Mouse (Mus musculus): ENCODE measurements around the gene Plekhh2.
"Not testable (repeated sequence)": the region's sequence is repeated elsewhere in the genome, so short reads cannot be mapped to it uniquely, and the experiment has no call there.

Gene Plekhh2

GRCm38 (mm10) chr17:84512516-84513085 lies 906 bp downstream of the Plekhh2 start:
- no peak for DNase-seq (ENCODE audit: low spot score in 2 of 2)

GRCm38 (mm10) chr17:84515901-84516300 lies 4.2 kb downstream of the Plekhh2 start:
- DNase-seq (ENCODE audit: low spot score in 2 of 2), result no peak

- no peak for DNase-seq (ENCODE audit: low spot score in 2 of 2)
Measured at GRCm38 (mm10) chr17:84519346-84519745, 7.7 kb downstream of the Plekhh2 start.

- no peak for DNase-seq (ENCODE audit: low spot score in 2 of 2)
Measured at GRCm38 (mm10) chr17:84520057-84520456, 8.4 kb downstream of the Plekhh2 start.

- DNase-seq (ENCODE audit: low spot score in 2 of 2), result no peak
Measured at GRCm38 (mm10) chr17:84529356-84529755, 17.7 kb downstream of the Plekhh2 start.

GRCm38 (mm10) chr17:84530202-84530796 lies 18.6 kb downstream of the Plekhh2 start:
- DNase-seq (ENCODE audit: low spot score in 2 of 2), result no peak

GRCm38 (mm10) chr17:84532909-84533499 lies 21.3 kb downstream of the Plekhh2 start:
- no peak for DNase-seq (ENCODE audit: low spot score in 2 of 2)

GRCm38 (mm10) chr17:84533841-84534240 lies 22.1 kb downstream of the Plekhh2 start:
- DNase-seq (ENCODE audit: low spot score in 2 of 2), result no peak

- DNase-seq (ENCODE audit: low spot score in 2 of 2), result no peak
Measured at GRCm38 (mm10) chr17:84534632-84535031, 22.9 kb downstream of the Plekhh2 start.

- DNase-seq (ENCODE audit: low spot score in 2 of 2), result no peak
Measured at GRCm38 (mm10) chr17:84535226-84535625, 23.5 kb downstream of the Plekhh2 start.

GRCm38 (mm10) chr17:84537301-84537700 lies 25.6 kb downstream of the Plekhh2 start:
- no peak for DNase-seq (ENCODE audit: low spot score in 2 of 2)

GRCm38 (mm10) chr17:84537966-84538365 lies 26.3 kb downstream of the Plekhh2 start:
- no peak for DNase-seq (ENCODE audit: low spot score in 2 of 2)

- no peak for DNase-seq (ENCODE audit: low spot score in 2 of 2)
Measured at GRCm38 (mm10) chr17:84540603-84541002, 28.9 kb downstream of the Plekhh2 start.

- peak; percentile 15 to 33 for DNase-seq (ENCODE audit: low spot score in 2 of 2)
Measured at GRCm38 (mm10) chr17:84550902-84551877, 39.5 kb downstream of the Plekhh2 start.

- no peak for DNase-seq (ENCODE audit: low spot score in 2 of 2)
Measured at GRCm38 (mm10) chr17:84552230-84552629, 40.5 kb downstream of the Plekhh2 start.

- DNase-seq (ENCODE audit: low spot score in 2 of 2), result not testable (repeated sequence)
Measured at GRCm38 (mm10) chr17:84564264-84564663, 52.6 kb downstream of the Plekhh2 start.

GRCm38 (mm10) chr17:84565762-84566161 lies 54.1 kb downstream of the Plekhh2 start:
- DNase-seq (ENCODE audit: low spot score in 2 of 2), result no peak

GRCm38 (mm10) chr17:84566773-84567555 lies 55.3 kb downstream of the Plekhh2 start:
- no peak for DNase-seq (ENCODE audit: low spot score in 2 of 2)

- DNase-seq (ENCODE audit: low spot score in 2 of 2), result no peak
Measured at GRCm38 (mm10) chr17:84568807-84569206, 57.1 kb downstream of the Plekhh2 start.

GRCm38 (mm10) chr17:84569770-84570169 lies 58.1 kb downstream of the Plekhh2 start:
- no peak for DNase-seq (ENCODE audit: low spot score in 2 of 2)

- no peak for DNase-seq (ENCODE audit: low spot score in 2 of 2)
Measured at GRCm38 (mm10) chr17:84571629-84572028, 59.9 kb downstream of the Plekhh2 start.

Measured in frontal cortex, postnatal 14 days (tissue).